Mouse (Mus musculus) neural tube, embryonic 13.5 days (tissue): ENCODE measurements around the gene Gtf2ird1. TPM values are rescaled to one million over a fixed set of nuclear protein-coding genes. Genes with fewer than 3 reads are reported as not detected.

Experiments
- ATAC-seq: fragments of 200-750 bp; cut with Nextera tagmentation; 2 replicates; pipeline ENCODE4 v1.8.0; 2017; ENCODE audit warnings: low read depth, mild to moderate bottlenecking, moderate TSS enrichment, moderate library complexity
- H3K27ac ChIP-seq: fragments of 300-500 bp; sonication (generic); replicated peaks from 2 replicates; pipeline ENCODE4 v1.5.1; 2015; ENCODE audit warnings: moderate library complexity, mild to moderate bottlenecking, inconsistent platforms
- H3K27me3 ChIP-seq: fragments of 300-500 bp; sonication (generic); 2 replicates; pipeline ENCODE4 v1.6.1; 2015; ENCODE audit warnings: mild to moderate bottlenecking, inconsistent platforms
- H3K36me3 ChIP-seq: fragments of 300-500 bp; sonication (generic); 2 replicates; pipeline ENCODE4 v1.6.1; 2015; ENCODE audit warnings: mild to moderate bottlenecking, inconsistent platforms
- H3K4me1 ChIP-seq: fragments of 300-500 bp; sonication (generic); replicated peaks from 2 replicates; pipeline ENCODE4 v1.6.1; 2015; ENCODE audit warnings: inconsistent platforms
- H3K4me2 ChIP-seq: fragments of 300-500 bp; sonication (generic); 2 replicates; pipeline ENCODE4 v1.6.1; 2015; ENCODE audit warnings: inconsistent platforms, mild to moderate bottlenecking, moderate library complexity
- H3K4me3 ChIP-seq: fragments of 300-500 bp; sonication (generic); 2 replicates; pipeline ENCODE4 v1.5.1; 2015; ENCODE audit warnings: mild to moderate bottlenecking, inconsistent platforms
- H3K9ac ChIP-seq: fragments of 300-500 bp; sonication (generic); 2 replicates; pipeline ENCODE4 v1.6.1; 2015; ENCODE audit warnings: moderate library complexity, mild to moderate bottlenecking, inconsistent platforms
- H3K9me3 ChIP-seq: fragments of 300-500 bp; sonication (generic); 2 replicates; pipeline ENCODE4 v1.6.1; 2016; ENCODE audit warnings: inconsistent platforms
- WGBS: fragments of 180-500 bp; shearing (Covaris S2); methylation state at CpG from one replicate; pipeline ENCODE4 v1.1.7; 2015; 5-methylcytosine and 5-hydroxymethylcytosine counted together
- polyA plus RNA-seq: library from polyadenylated mRNA; unstranded; fragments of >200 nt; fragmentation: Nextera tagmentation; extraction: Ambion mirVana; gene quantifications from 2 replicates; pipeline ENCODE4 v1.2.1, GENCODE M21; 2015

Gene Gtf2ird1
- polyA plus RNA-seq, 1 experiment from 2014 or later = 63.1 TPM

- peaks cover 7% of the 10 kb centered on the region; the same call in 1 of the 2 replicates for H3K4me1 ChIP-seq
- WGBS = 90% methylated on average over 12 of the region's 12 CpGs
Observed at GRCm38 (mm10) chr5:134422265-134422925, 34.1 kb downstream of the Gtf2ird1 start.

GRCm38 (mm10) chr5:134421061-134421460 is 35.5 kb downstream of the Gtf2ird1 start:
- Histone ChIP-seq H3K4me3 (no peak overlapping the region), H3K9me3 (no peaks in the 10 kb centered on the region), H3K27me3 (no peaks in the 10 kb centered on the region), H3K9ac (no peak overlapping the region), H3K27ac (no peak overlapping the region), H3K4me1 (peaks cover 7% of the 10 kb centered on the region; the same call in 1 of the 2 replicates), H3K36me3 (peaks cover 23% of the 10 kb centered on the region), H3K4me2 (no peak overlapping the region)
- 83% methylated on average over 9 of the region's 9 CpGs for WGBS
- ATAC-seq = no peak

More at GRCm38 (mm10) chr5:134422265-134422925, 34.1 kb downstream of the Gtf2ird1 start:
- Histone ChIP-seq H3K9me3 (no peaks in the 10 kb centered on the region), H3K9ac (no peak overlapping the region), H3K27me3 (no peaks in the 10 kb centered on the region), H3K4me3 (no peak overlapping the region), H3K27ac (no peak overlapping the region), H3K4me2 (no peak overlapping the region), H3K36me3 (peaks cover 9% of the 10 kb centered on the region; the same call in 1 of the 2 replicates)
- ATAC-seq = no peak

GRCm38 (mm10) chr5:134419700-134420099 is 36.8 kb downstream of the Gtf2ird1 start:
- H3K4me3 ChIP-seq = no peak overlapping the region
- H3K9ac ChIP-seq = no peak overlapping the region
- no peaks in the 10 kb centered on the region for H3K9me3 ChIP-seq
- no peak for ATAC-seq
- H3K27me3 ChIP-seq = no peaks in the 10 kb centered on the region
- H3K36me3 ChIP-seq = peaks cover 36% of the 10 kb centered on the region
- H3K4me1 ChIP-seq = peaks cover 7% of the 10 kb centered on the region; the same call in 1 of the 2 replicates
- H3K4me2 ChIP-seq = no peak overlapping the region
- 93% methylated on average over 5 of the region's 5 CpGs for WGBS
- H3K27ac ChIP-seq = no peak overlapping the region

GRCm38 (mm10) chr5:134418315-134419074 is 38.0 kb downstream of the Gtf2ird1 start:
- H3K4me3 ChIP-seq = no peak overlapping the region
- no peak overlapping the region for H3K9ac ChIP-seq
- no peak for ATAC-seq
- H3K36me3 ChIP-seq = peaks cover 48% of the 10 kb centered on the region
- no peaks in the 10 kb centered on the region for H3K27me3 ChIP-seq
- no peak overlapping the region for H3K4me2 ChIP-seq
- 0 out of 2 replicates have a peak, but pooled peaks cover 7% of the 10 kb centered on the region for H3K4me1 ChIP-seq
- H3K27ac ChIP-seq = no peak overlapping the region
- WGBS = 93% methylated on average over 6 of the region's 6 CpGs
- no peaks in the 10 kb centered on the region for H3K9me3 ChIP-seq

GRCm38 (mm10) chr5:134412341-134412740 is 44.2 kb downstream of the Gtf2ird1 start:
- Histone ChIP-seq H3K36me3 (peaks cover 95% of the 10 kb centered on the region), H3K27me3 (no peaks in the 10 kb centered on the region), H3K9me3 (no peaks in the 10 kb centered on the region), H3K9ac (no peak overlapping the region), H3K4me1 (no peaks in the 10 kb centered on the region), H3K27ac (no peak overlapping the region), H3K4me3 (no peak overlapping the region), H3K4me2 (no peak overlapping the region)
- ATAC-seq = no peak
- 91% methylated on average over 2 of the region's 2 CpGs for WGBS

- Histone ChIP-seq H3K36me3 (peaks cover 95% of the 10 kb centered on the region), H3K27me3 (no peaks in the 10 kb centered on the region), H3K4me1 (no peaks in the 10 kb centered on the region), H3K4me3 (no peak overlapping the region), H3K4me2 (no peak overlapping the region), H3K27ac (no peak overlapping the region), H3K9ac (no peak overlapping the region), H3K9me3 (no peaks in the 10 kb centered on the region)
- ATAC-seq = no peak
- WGBS = 95% methylated on average over 7 of the region's 7 CpGs
Observed at GRCm38 (mm10) chr5:134410307-134410836, 46.1 kb downstream of the Gtf2ird1 start.

GRCm38 (mm10) chr5:134409606-134410306 is 46.8 kb downstream of the Gtf2ird1 start:
- no peaks in the 10 kb centered on the region for H3K27me3 ChIP-seq
- H3K36me3 ChIP-seq = peaks cover 95% of the 10 kb centered on the region
- H3K9me3 ChIP-seq = no peaks in the 10 kb centered on the region
- H3K4me3 ChIP-seq = no peak overlapping the region
- no peaks in the 10 kb centered on the region for H3K4me1 ChIP-seq
- no peak overlapping the region for H3K9ac ChIP-seq
- H3K4me2 ChIP-seq = no peak overlapping the region
- no peak overlapping the region for H3K27ac ChIP-seq
- no peak; the same call in 1 of the 2 replicates for ATAC-seq
- WGBS = 97% methylated on average over 6 of the region's 6 CpGs

- peaks cover 97% of the 10 kb centered on the region for H3K36me3 ChIP-seq
- ATAC-seq = no peak
- no peaks in the 10 kb centered on the region for H3K9me3 ChIP-seq
- no peak overlapping the region for H3K4me3 ChIP-seq
- no peak overlapping the region for H3K27ac ChIP-seq
- no peaks in the 10 kb centered on the region for H3K27me3 ChIP-seq
- no peaks in the 10 kb centered on the region for H3K4me1 ChIP-seq
- H3K4me2 ChIP-seq = no peak overlapping the region
- H3K9ac ChIP-seq = no peak overlapping the region
- 93% methylated on average over 5 of the region's 5 CpGs for WGBS
Observed at GRCm38 (mm10) chr5:134408119-134408518, 48.4 kb downstream of the Gtf2ird1 start.

GRCm38 (mm10) chr5:134401841-134402240 is 54.7 kb downstream of the Gtf2ird1 start:
- Histone ChIP-seq H3K27me3 (no peaks in the 10 kb centered on the region), H3K27ac (no peak overlapping the region), H3K4me1 (no peaks in the 10 kb centered on the region), H3K4me3 (no peak overlapping the region), H3K4me2 (no peak overlapping the region), H3K36me3 (peaks cover 100% of the 10 kb centered on the region), H3K9me3 (no peaks in the 10 kb centered on the region), H3K9ac (no peak overlapping the region)
- 95% methylated on average over 18 of the region's 18 CpGs for WGBS
- no peak for ATAC-seq

- no peak overlapping the region for H3K4me2 ChIP-seq
- no peaks in the 10 kb centered on the region; the same call in 1 of the 2 replicates for H3K4me1 ChIP-seq
- ATAC-seq = no peak
- no peak overlapping the region for H3K9ac ChIP-seq
- H3K36me3 ChIP-seq = peaks cover 100% of the 10 kb centered on the region
- 91% methylated on average over 15 of the region's 15 CpGs for WGBS
- no peak overlapping the region for H3K4me3 ChIP-seq
- no peaks in the 10 kb centered on the region for H3K27me3 ChIP-seq
- no peak overlapping the region for H3K27ac ChIP-seq
- H3K9me3 ChIP-seq = no peaks in the 10 kb centered on the region
Observed at GRCm38 (mm10) chr5:134397434-134398163, 58.9 kb downstream of the Gtf2ird1 start.

- H3K9me3 ChIP-seq = no peaks in the 10 kb centered on the region
- H3K4me2 ChIP-seq = no peak overlapping the region
- H3K36me3 ChIP-seq = peaks cover 100% of the 10 kb centered on the region
- no peak overlapping the region for H3K4me3 ChIP-seq
- 77% methylated on average over 9 of the region's 9 CpGs for WGBS
- no peak for ATAC-seq
- H3K4me1 ChIP-seq = no peaks in the 10 kb centered on the region; the same call in 1 of the 2 replicates
- no peak overlapping the region for H3K9ac ChIP-seq
- H3K27ac ChIP-seq = no peak overlapping the region
- H3K27me3 ChIP-seq = no peaks in the 10 kb centered on the region
Observed at GRCm38 (mm10) chr5:134396519-134396918, 60.0 kb downstream of the Gtf2ird1 start.
